Mouse (Mus musculus): Measurements from ENCODE around the gene Ints5. TPM values are rescaled to one million over a fixed set of nuclear protein-coding genes. Genes with fewer than 3 reads are reported as not detected.

Ints5 gene
- 42.7 and 45.8 TPM in 2 replicates for polyA plus RNA-seq (2015; fragmentation: Nextera tagmentation; extraction: Ambion mirVana)

GRCm38 (mm10) chr19:8892829-8893766 lies at the start of gene Ints5:
Gene Ints5, plus strand, starts transcription at chr19:8893005.
- H3K4me2 ChIP-seq (replicated peaks): peak within 1 kb of the TSS; percentile 72
- H3K36me3 ChIP-seq: peaks cover 37% of the 10 kb centered on the region
- H3K4me1 ChIP-seq: peaks cover 35% of the 10 kb centered on the region
- peak within 1 kb of the TSS; percentile 90 for H3K27ac ChIP-seq (replicated peaks)
- WGBS: 2% methylated on average over 54 of the region's 54 CpGs
- peak within 1 kb of the TSS; percentile 89 for H3K9ac ChIP-seq
- peak; percentile 40 for ATAC-seq (ENCODE audit: insufficient number of reproducible peaks, low FRiP score, low TSS enrichment, low read depth)
- H3K4me3 ChIP-seq (replicated peaks): peak within 1 kb of the TSS; percentile 88
- H3K27me3 ChIP-seq: no peaks in the 10 kb centered on the region
- no peaks in the 10 kb centered on the region for H3K9me3 ChIP-seq (replicated peaks)

GRCm38 (mm10) chr19:8844371-8845129 lies 48.3 kb upstream of the Ints5 start:
- ATAC-seq (ENCODE audit: insufficient number of reproducible peaks, low FRiP score, low TSS enrichment, low read depth): no peak
- Histone ChIP-seq H3K9me3 (replicated peaks) (no peaks in the 10 kb centered on the region), H3K4me1 (peaks cover 16% of the 10 kb centered on the region), H3K4me3 (replicated peaks) (no peak overlapping the region), H3K27ac (replicated peaks) (peak overlapping the region; percentile 56; the same call in 1 of the 2 replicates), H3K4me2 (replicated peaks) (no peak overlapping the region), H3K27me3 (no peaks in the 10 kb centered on the region), H3K36me3 (peaks cover 28% of the 10 kb centered on the region), H3K9ac (no peak overlapping the region)
- WGBS: 48% methylated on average over 5 of the region's 5 CpGs

- no peak overlapping the region for H3K9ac ChIP-seq
- no peak overlapping the region for H3K27ac ChIP-seq (replicated peaks)
- H3K9me3 ChIP-seq (replicated peaks): no peaks in the 10 kb centered on the region
- no peak overlapping the region for H3K4me2 ChIP-seq (replicated peaks)
- no peak for ATAC-seq (ENCODE audit: insufficient number of reproducible peaks, low FRiP score, low TSS enrichment, low read depth)
- H3K36me3 ChIP-seq: peaks cover 28% of the 10 kb centered on the region
- no peaks in the 10 kb centered on the region for H3K27me3 ChIP-seq
- WGBS: 70% methylated on average over 5 of the region's 5 CpGs
- peaks cover 11% of the 10 kb centered on the region for H3K4me1 ChIP-seq
- no peak overlapping the region for H3K4me3 ChIP-seq (replicated peaks)
These were observed 44.4 kb upstream of the Ints5 start for GRCm38 (mm10) chr19:8848356-8848755.

GRCm38 (mm10) chr19:8850402-8850901 lies 42.4 kb upstream of the Ints5 start, which contains the start of gene Lrrn4cl:
Gene Lrrn4cl, plus strand, starts transcription at chr19:8850768.
- ATAC-seq (ENCODE audit: insufficient number of reproducible peaks, low FRiP score, low TSS enrichment, low read depth): peak; percentile 74
- no peaks in the 10 kb centered on the region for H3K27me3 ChIP-seq
- H3K9me3 ChIP-seq (replicated peaks): no peaks in the 10 kb centered on the region
- H3K36me3 ChIP-seq: peaks cover 28% of the 10 kb centered on the region
- H3K27ac ChIP-seq (replicated peaks): peak within 1 kb of the TSS; percentile 49
- H3K4me2 ChIP-seq (replicated peaks): peak within 1 kb of the TSS; percentile 15; the same call in 1 of the 2 replicates
- 6% methylated on average over 7 of the region's 7 CpGs for WGBS
- H3K4me1 ChIP-seq: peaks cover 11% of the 10 kb centered on the region
- no peak within 1 kb of the TSS for H3K4me3 ChIP-seq (replicated peaks)
- H3K9ac ChIP-seq: no peak within 1 kb of the TSS

- no peak for ATAC-seq (ENCODE audit: insufficient number of reproducible peaks, low FRiP score, low TSS enrichment, low read depth)
- Histone ChIP-seq H3K9ac (no peak overlapping the region), H3K4me1 (peaks cover 11% of the 10 kb centered on the region), H3K4me2 (replicated peaks) (no peak overlapping the region), H3K36me3 (peaks cover 18% of the 10 kb centered on the region), H3K4me3 (replicated peaks) (no peak overlapping the region), H3K9me3 (replicated peaks) (no peaks in the 10 kb centered on the region), H3K27me3 (no peaks in the 10 kb centered on the region), H3K27ac (replicated peaks) (no peak overlapping the region)
- 65% methylated on average over 7 of the region's 7 CpGs for WGBS
These were observed 41.2 kb upstream of the Ints5 start for GRCm38 (mm10) chr19:8851639-8852038.

- H3K9ac ChIP-seq: no peak overlapping the region
- no peak overlapping the region for H3K4me3 ChIP-seq (replicated peaks)
- WGBS: 56% methylated on average over 10 of the region's 10 CpGs
- H3K4me1 ChIP-seq: peaks cover 11% of the 10 kb centered on the region
- ATAC-seq (ENCODE audit: insufficient number of reproducible peaks, low FRiP score, low TSS enrichment, low read depth): no peak
- H3K27me3 ChIP-seq: no peaks in the 10 kb centered on the region
- H3K9me3 ChIP-seq (replicated peaks): no peaks in the 10 kb centered on the region
- H3K4me2 ChIP-seq (replicated peaks): no peak overlapping the region
- H3K36me3 ChIP-seq: peaks cover 10% of the 10 kb centered on the region
- no peak overlapping the region for H3K27ac ChIP-seq (replicated peaks)
These were observed 40.4 kb upstream of the Ints5 start for GRCm38 (mm10) chr19:8852236-8852928.

GRCm38 (mm10) chr19:8853117-8853516 lies 39.7 kb upstream of the Ints5 start:
- Histone ChIP-seq H3K4me1 (peaks cover 11% of the 10 kb centered on the region), H3K9me3 (replicated peaks) (no peaks in the 10 kb centered on the region), H3K27me3 (no peaks in the 10 kb centered on the region), H3K36me3 (peaks cover 5% of the 10 kb centered on the region; the same call in 1 of the 2 replicates), H3K4me2 (replicated peaks) (no peak overlapping the region), H3K9ac (no peak overlapping the region), H3K4me3 (replicated peaks) (no peak overlapping the region), H3K27ac (replicated peaks) (no peak overlapping the region)
- 71% methylated on average over 3 of the region's 3 CpGs for WGBS
- ATAC-seq (ENCODE audit: insufficient number of reproducible peaks, low FRiP score, low TSS enrichment, low read depth): no peak

GRCm38 (mm10) chr19:8857689-8858088 lies 35.1 kb upstream of the Ints5 start:
- Histone ChIP-seq H3K9me3 (replicated peaks) (no peaks in the 10 kb centered on the region), H3K4me3 (replicated peaks) (no peak overlapping the region), H3K9ac (no peak overlapping the region), H3K36me3 (no peaks in the 10 kb centered on the region), H3K4me2 (replicated peaks) (no peak overlapping the region), H3K27me3 (no peaks in the 10 kb centered on the region), H3K4me1 (no peaks in the 10 kb centered on the region), H3K27ac (replicated peaks) (no peak overlapping the region)
- no peak for ATAC-seq (ENCODE audit: insufficient number of reproducible peaks, low FRiP score, low TSS enrichment, low read depth)
- 34% methylated on average over 4 of the region's 4 CpGs for WGBS

- H3K4me2 ChIP-seq (replicated peaks): no peak overlapping the region
- H3K36me3 ChIP-seq: no peaks in the 10 kb centered on the region
- H3K9me3 ChIP-seq (replicated peaks): no peaks in the 10 kb centered on the region
- no peaks in the 10 kb centered on the region for H3K27me3 ChIP-seq
- no peak overlapping the region for H3K9ac ChIP-seq
- no peaks in the 10 kb centered on the region for H3K4me1 ChIP-seq
- no peak for ATAC-seq (ENCODE audit: insufficient number of reproducible peaks, low FRiP score, low TSS enrichment, low read depth)
- no peak overlapping the region for H3K27ac ChIP-seq (replicated peaks)
- no peak overlapping the region for H3K4me3 ChIP-seq (replicated peaks)
- WGBS: 23% methylated on average over 1 of the region's 1 CpGs
These were observed 33.8 kb upstream of the Ints5 start for GRCm38 (mm10) chr19:8859018-8859417.

GRCm38 (mm10) chr19:8864265-8864664 lies 28.5 kb upstream of the Ints5 start:
- Histone ChIP-seq H3K9ac (no peak overlapping the region), H3K4me1 (no peaks in the 10 kb centered on the region), H3K27me3 (no peaks in the 10 kb centered on the region), H3K36me3 (no peaks in the 10 kb centered on the region), H3K4me3 (replicated peaks) (no peak overlapping the region), H3K4me2 (replicated peaks) (no peak overlapping the region), H3K9me3 (replicated peaks) (no peaks in the 10 kb centered on the region), H3K27ac (replicated peaks) (no peak overlapping the region)
- WGBS: 83% methylated on average over 6 of the region's 6 CpGs
- ATAC-seq (ENCODE audit: insufficient number of reproducible peaks, low FRiP score, low TSS enrichment, low read depth): no peak
